Mouse (Mus musculus): ENCODE data around the gene Hccs.

DNA sequence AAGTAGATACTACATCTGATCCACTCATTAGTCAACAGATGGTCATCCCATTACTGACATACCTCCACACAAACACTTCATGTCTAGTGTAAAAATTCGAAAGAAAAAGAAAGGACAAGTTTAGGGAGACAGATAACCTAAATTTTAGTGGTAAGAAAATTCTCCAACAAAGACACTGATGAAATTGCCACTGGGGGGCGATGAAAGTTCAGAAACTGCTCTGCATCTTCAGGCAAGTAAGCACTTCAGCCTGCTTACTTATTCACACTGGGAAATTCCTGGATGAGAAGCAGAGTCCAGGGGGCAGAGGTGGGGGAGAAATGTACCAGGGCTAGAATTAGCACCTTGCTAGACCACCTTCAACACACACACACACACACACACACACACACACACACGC lies 12.1 kb upstream of the Hccs start:
- TF ChIP-seq CHD2 (IDR thresholded peaks at IDR 0.05; ENCODE audit: low read depth, low read length) (no peak), ZC3H11A (IDR thresholded peaks at IDR 0.05; ENCODE audit: borderline replicate concordance, low read depth, low read length) (peak; percentile 23; the same call in 1 of the 2 replicates)
